Mouse (Mus musculus) testis, postnatal 14 days (tissue): ENCODE results near the gene Ndufs2.
"Not testable (repeated sequence)": the region's sequence is repeated elsewhere in the genome, so short reads cannot be mapped to it uniquely, and the experiment has no call there.

Experiments
- DNase-seq: peaks from one replicate; pipeline ENCODE4 v3.0.0; 2021; ENCODE audit warnings: low spot score

Gene Ndufs2

DNA sequence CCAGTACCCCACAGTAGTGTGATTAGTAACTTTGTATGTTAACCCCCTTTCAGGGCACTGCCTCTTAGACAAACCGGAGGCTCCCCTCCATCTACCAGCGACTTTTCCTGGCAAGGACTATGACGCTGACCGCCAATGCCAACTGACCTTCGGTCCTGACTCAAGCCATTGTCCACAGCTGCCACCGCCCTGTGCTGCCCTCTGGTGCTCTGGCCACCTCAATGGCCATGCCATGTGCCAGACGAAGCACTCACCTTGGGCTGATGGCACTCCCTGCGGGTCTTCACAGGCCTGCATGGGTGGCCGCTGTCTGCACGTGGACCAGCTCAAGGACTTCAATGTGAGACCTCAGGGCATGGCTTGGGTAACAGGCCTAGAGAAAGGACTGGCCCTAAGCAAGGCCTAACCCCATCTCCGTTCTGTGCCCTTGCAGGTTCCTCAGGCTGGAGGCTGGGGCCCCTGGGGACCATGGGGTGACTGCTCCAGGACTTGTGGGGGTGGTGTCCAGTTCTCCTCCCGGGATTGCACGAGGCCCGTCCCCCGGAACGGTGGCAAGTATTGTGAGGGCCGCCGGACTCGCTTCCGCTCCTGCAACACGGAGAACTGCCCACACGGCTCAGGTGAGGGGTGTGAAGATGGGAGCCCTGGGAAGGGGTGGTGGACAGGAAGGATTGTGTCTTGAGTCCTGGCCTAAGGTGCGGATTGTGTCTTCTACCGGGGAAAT is 5.1 kb upstream of the Ndufs2 start:
- DNase-seq, result no peak

DNA sequence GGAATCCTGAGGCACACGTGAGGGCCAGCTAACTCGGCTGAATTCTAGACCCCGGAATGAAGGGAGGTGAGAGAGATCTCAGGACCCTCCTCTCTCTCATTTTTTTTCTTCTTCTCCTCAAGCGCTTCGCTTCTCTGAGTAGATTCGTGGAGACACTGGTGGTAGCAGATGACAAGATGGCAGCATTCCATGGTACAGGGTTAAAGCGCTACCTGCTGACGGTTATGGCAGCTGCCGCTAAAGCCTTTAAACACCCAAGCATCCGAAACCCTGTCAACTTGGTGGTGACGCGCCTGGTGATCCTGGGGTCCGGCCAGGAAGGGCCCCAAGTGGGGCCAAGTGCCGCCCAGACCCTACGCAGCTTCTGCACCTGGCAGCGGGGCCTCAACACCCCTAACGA is 1.2 kb upstream of the Ndufs2 start:
- no peak for DNase-seq

DNA sequence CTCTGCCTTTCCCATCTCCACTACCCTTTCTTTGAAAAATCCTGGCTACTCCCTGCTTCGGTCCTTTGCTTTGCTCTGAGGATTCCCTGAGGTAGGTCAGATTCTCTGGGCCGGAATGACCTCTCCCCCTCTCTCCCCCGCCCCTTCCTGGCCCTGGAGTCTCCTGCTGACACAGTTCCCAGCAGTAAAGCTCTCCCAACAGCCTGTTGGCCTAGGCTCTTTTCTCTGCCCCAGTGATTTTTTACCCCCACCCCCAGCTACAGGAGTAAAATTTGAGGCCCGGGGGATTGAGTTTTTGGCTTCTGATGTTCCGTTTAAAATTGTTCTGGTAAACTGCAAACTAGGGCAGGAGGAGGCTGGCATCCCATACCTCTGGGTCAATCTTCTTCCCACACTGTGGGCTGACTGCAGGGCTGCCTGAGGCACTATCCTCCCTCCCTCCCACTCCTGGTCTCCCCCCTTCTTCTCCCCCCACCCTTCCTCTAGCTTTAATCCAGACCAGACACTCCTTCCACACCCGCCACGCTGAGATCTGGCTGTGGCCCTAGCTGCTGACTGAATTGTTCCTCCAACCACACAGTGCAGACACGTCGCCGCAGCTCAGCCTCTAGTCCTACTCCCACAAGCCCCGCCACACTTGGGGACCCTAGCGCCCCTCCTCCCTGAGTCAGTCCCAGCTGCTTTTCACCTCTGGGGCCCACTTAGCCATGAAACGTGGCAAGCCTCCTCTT is 571 bp upstream of the Ndufs2 start:
- DNase-seq, result no peak

DNA sequence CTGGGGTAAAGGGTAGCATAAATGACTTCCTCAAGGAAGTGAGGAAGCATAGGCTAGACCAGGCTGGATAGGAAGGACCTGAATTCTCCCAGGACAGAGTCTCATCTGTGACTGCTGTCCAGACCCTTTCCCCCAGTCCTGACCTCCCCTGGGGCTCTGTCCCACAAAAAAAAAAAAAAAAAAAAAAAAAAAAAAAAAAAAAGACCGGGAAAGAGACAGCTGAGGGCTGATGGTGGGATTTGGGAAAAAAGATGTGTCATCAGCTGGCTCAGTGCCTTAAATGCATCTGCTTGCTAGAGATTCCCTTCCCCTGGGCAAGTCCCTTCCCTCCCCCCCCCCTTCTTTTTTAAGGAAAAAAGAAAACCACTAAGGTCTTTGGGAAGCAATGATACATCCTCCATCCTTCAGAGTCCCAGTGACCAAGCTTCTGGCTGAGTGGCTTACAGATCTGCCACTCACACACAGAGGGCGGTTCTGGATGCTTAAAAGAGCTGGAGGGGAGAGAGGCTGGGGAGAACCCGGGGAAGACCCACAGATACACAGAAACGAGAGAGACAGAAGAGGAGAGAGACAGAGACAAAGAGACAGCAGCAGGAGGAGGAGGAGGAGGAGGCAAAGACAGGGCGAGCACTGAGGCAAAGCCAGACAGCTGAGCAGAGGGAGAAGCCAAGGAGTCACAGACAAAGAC is 1.1 kb downstream of the Ndufs2 start, which contains the start of gene Adamts4:
Adamts4 (plus strand) TSS at position 509 of the 688 bp plus-strand sequence.
- no peak for DNase-seq

DNA sequence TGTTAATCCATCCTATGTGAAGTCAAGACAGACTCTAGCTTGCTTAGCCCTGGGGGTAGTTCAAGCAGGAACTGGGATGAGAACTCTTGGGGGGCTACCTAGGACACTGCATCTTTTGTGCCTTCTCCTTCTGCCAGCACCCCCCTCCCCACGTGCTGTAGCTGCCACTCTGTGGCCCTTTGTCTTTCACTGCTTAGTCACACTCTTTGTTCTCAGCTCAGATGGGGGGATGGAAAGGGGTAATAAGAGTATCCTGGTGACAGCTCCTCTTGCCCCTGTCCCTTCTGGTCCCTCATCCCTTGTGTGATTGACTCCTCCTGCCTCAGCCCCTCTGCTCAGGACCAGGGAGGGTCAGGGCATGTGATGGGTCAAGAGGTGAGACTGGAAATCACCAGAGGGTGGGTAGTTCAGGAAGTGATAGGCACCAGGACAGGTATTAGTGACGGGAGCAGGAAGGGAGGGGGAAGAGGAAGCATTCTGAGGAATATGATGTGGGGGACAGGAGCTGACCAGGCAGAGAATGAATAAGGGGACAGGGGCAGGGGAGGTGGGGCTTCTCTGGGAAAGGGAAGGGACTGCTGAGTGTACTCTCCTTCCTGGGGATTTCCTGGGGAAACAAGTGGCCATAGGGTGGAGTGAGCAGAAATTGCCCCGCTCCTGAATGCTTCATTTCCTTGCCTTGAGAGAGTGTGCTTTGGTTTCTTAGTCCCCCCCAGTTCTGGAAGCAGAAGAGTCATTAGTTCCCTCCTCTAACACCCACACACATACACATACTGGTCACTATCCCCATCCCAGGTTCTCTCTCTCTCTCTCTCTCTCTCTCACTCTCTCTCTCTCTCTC is 2.6 kb downstream of the Ndufs2 start:
- no peak for DNase-seq

DNA sequence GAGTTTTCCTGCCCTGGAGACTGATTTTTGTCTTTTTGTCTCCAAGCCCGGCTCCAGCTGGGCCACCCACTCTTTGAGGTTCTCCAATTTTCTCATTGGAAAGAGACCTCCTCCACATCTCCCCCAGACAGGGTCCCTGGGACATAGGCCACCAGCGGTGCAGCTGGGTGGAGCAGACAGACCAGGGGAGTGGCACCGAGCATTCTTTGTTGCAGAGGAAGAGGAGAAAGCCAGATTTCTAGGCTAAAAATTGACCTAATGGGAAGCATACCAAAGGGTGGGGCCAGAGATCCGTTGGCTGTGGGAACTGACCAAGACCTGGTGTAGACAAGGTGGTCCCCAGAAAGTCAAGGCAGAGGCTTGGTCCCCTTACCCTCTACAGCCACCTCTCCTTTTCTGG is 3.3 kb downstream of the Ndufs2 start:
- no peak for DNase-seq

DNA sequence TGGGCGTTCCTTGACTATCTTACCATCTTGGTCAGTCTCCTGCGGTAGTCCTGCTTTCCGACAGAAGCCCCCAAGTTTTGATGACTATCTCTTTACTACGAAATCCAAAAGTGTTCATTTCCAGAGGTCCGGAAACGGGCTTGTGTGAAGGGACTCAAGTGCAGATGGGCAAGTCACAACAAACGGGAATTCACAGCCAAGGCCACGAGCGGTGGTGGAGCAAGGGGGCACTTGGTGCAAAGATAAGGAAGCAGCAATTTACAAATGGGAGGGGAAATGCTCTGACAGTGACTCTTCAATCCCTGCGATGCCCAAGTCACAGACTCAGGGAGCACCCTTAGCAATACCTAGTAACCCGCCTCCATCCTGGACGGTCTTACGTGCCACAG is 3.7 kb downstream of the Ndufs2 start:
- no peak for DNase-seq

DNA sequence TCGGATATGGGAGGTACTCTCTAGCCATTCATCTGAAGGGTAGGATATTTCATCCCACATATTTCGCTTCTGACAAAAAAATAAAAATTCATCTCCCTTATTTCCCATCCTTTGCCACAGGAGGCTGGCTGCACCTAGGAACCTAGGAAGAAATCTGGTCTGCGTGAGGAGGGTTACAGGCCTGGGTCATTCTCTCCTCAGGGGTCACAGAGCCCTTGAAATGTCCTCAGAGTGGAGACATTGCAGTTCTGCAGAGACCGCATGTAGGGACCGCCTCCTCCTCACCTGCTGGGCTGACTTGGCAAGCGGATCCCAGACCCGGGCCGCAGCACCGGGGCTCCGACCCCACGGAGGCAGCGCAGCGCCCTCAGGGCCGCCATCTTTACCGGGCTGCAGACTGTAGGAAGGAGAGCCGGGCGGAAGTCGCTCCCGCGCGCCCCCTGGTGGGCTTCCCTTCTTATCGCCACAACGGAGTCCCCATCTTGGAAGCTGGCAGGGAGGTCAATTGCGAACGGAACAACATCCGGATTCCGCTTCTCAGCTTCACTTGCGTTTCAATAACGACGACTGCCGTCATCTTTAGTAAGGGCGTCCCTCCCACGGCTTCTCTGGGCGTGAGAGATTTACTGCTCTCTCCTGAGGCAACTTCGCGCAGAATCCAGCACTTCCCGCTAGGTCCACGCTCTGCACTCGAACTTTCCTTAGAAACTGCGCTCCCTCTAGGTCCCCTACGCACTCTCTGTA is 4.3 kb downstream of the Ndufs2 start:
- DNase-seq, result peak; percentile 97

DNA sequence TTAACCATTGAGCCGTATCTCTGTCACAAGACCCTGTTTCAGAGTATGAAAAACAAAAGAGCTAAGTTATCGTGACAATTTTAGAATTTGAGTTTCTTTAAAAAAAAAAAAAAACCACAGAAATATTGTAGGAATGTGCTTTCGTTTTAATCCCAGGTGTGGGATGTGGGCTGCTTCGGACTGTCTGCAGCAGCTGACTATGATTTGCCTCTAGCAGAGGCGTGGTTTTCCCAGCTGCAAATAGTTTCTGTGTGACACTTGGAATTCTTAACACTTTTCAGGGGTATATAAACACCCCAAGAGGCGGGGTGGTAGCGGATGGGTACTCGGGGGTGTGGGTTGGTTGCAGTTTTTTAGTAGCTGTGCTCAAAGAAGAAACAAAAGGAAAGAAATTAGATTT is 5.8 kb downstream of the Ndufs2 start:
- DNase-seq, result no peak

DNA sequence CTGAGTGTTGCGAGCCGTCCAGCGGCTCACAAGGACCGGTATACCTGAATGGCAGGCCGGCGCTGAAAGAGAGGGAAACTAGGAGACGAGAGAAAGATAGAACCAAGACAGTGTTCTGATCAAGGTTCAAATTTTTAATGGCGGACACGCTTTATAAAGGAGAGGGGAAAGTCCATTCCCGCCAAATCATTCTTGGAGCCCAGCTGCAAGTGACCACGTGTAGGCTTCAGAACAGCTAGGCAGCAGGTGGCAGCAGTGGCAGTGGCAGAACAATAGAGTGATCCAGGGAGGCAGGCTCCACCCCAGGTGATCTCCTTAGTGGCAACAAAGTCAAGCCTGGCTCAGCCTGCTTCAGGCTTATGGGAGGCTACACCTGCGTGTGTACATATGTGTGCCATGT is 9.2 kb downstream of the Ndufs2 start:
- DNase-seq, result not testable (repeated sequence)

DNA sequence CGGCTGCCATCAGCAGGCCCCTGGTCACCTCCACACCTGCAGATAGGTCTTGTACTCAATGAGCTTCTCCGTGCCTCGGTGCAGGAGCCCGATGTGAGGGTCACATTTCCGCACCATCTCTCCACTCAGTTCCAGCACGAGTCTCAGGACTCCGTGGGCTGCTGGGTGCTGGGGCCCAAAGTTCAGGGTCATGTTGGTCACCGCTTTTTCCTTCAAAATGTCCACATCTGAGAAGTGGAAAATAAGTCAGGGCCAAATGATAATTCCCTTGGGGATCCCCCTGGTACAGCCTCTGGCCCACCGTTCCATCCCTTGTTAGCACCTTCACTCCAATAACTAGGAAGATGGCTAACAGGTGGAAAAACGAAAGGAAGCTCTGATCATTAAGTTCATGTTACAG is 10.3 kb downstream of the Ndufs2 start:
- DNase-seq, result no peak

DNA sequence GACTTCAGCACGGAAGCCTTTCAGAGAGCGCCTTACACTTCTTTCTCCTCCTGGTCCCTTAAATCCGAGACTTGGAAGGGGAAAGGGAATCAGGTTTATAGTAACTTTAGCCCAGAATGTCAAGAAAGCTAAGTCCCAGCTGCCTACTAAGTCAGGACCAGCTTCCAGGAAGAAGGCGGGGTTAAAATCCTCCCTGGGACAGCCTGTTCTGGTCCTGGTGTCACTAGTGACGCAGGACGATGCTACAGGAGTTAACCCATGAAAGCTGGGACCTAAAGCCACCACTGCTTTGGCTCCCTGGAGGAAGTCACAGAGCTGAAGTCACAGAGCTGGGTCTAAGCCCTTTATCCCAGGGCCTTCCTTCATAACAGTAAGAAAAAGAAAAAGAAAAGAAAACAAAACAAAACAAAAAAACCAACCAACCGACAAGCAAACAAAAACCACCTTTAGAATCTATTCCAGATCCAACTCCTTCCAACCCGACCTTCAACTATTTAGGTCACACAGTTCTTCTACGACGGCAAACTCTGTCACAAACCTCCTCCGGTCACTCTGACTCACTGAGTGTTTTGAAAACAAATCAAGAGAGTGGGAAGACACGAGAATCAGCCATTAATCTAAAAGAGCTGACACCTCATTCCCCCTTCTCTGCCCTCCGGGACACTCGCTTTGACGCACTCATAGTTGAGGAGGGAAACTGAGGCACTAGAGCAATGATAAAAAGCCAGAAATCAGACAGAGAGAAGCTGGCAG is 11.0 kb downstream of the Ndufs2 start:
- no peak for DNase-seq

DNA sequence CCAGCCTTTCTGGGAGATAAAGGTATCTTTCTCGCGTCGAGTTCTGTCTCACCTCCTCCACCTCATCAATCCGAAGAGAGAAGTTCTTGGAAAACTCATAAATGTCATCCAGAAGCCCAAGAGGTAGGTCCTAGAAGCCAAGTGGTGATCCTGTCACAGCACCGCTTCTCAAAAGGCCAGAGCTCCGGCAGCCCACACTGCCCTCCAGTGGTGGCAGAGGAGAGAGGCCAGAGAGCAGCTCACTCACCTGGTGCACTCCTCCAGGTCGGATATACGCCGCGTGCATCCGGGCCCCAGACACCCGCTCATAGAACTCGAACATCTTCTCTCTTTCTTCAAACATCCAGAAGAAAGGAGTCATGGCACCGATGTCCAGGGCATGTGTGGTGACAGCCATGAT is 12.7 kb downstream of the Ndufs2 start:
- DNase-seq, result no peak

DNA sequence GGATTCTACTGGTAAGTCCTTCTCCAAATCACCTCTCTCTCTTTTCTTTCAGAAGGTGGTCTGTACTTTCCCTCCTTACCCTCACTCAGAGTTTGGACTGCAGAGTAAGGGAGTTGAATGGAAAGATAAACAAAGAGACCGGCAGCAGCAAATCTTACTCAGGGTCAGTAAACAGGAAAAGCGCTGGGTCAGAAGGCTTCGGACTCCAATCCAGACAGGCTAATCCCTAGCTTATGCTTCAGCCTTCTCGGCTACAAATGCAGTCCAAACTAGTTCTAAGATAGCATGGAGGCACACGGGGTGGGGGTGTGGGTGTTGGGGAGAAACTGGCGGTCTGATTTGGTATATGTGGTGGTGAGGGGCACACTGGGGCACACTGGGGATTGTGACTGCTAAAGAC is 13.8 kb downstream of the Ndufs2 start:
- no peak for DNase-seq

DNA sequence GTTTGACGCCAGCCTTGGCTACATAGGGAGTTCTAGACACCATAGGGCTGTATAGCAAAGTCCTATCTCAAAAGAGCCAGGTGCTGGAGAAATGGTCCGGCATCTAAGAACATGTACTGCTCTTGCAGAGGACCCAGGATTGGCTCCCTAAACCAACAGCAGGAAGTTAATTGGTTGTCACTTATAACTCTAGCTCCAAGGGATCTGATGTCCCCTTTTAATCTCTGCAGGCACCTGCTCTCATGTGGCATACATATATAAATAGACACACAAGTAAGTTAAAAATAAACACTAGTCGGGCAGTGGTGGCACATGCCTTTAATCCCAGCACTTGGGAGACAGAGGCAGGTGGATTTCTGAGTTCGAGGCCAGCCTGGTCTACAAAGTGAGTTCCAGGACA is 15.4 kb downstream of the Ndufs2 start:
- DNase-seq, result no peak

DNA sequence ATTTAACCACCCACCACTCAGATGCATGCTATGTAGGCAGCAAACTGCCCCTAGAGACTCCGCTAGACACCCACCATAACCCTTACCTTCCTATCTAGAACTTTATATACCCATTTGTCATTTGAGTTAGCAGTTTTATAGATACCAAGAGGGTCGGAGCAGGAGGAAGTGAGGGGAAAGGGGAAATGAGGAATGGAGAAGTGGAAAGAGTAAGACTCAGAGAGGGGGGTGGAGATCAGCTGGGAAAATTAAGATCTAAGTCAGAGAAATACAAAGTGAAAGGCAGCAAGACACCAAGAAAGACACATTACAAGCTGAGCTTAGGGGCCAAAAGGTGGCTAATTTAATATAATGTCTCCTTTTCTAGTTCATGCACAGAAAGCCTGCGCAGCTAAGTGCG is 16.6 kb downstream of the Ndufs2 start:
- no peak for DNase-seq

DNA sequence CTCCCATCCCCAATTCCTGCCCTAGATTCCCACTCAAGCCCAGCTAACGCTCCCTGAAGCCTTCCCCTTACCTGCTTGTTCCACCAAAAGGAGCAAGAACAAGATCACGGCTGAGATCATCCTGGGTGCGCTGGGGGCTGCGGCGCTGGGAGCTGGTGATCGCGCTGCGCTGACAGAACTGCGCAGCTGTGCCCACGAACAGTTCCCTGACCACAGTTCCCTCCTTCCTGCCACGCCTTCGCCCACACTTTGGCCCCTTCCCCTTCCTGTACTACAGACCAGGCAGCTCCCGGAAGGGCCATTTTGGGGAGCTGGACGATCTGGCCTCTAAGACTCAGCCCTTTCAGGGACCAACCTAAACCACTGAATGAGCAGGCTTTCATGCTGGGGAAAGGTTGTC is 17.1 kb downstream of the Ndufs2 start, which contains the start of gene Fcer1g:
Fcer1g (minus strand) TSS at position 240 of the 400 bp plus-strand sequence.
- no peak for DNase-seq

DNA sequence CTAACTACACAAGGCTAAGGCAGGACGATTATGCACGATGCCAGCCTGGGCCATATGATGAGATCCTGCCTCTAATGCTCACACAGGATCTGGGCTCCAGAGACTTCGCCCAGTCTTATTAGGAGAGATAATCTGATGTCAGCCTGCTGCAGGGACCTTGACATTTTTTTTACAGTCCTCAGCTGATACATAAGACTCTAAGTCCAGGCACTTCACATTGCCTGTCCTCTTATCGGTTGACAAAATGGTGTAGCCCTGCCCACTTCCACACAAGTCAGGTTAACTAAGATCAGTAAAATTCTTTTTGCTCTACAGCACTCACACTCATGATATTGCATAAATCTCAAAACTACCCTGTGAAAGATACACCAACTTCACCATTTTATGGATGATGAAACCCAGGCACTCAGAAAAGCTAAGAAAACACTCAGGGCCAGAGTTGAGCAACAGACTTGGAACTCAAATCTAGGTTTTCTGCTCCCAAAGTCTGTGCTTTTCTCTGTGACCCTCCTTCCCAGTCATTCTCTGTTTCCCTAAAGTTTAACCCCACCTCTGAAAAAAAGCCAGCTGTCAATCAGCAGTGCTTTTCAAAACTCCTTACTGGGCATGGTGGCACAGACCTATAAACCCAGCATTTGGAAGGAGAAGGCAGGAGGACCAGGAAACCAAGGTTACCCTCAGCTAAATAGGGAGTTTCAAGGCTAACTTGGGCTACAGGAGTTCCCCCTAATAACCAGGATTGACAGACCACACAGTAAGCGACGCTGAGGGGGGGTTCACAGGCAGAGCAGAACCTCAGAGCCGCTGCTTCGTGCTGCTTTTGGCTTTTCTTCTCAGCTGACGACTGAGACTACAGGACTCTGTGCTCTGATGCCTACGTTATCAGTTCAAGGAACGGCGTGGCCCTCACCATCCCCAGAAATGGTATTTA is 18.1 kb downstream of the Ndufs2 start:
- DNase-seq, result peak; percentile 47

DNA sequence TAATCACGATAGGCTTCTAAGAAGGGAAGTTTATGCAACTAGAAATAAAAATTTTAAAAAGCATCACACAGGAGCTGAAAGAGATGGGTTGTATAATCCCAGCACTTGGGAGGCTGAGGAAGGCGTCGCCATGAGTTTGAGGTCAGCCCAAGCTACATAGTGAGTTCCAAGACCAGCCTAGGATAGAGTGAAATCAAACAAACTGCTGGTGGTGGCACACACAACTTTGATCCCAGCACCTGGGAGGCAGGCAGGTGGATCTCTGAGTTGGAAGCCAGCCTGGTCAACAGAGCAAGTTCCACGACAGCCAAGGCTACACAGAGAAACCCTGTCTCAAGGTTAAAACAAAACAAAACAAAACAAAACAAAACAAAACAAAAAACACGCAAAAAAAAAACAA is 18.8 kb downstream of the Ndufs2 start:
- no peak for DNase-seq

DNA sequence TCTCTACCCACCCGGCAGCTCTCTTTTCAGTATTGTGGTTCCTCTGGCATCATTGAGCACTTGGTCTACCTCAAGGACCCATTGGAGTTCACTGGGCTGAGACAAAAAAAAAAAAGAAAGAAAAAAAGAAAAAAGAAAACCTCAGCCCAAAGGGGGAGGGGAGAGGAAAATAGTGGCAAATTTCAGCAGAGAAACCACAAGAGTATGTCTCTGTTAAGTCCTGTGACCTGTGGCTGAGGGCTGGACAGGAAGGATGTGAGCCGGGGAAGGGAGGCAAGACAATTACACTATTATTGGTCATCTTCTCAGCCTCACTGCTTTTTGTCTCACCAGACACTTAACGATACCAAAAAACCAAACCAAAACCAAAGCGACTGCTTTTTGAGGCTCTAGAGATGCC is 19.3 kb downstream of the Ndufs2 start:
- no peak for DNase-seq
